Mouse (Mus musculus) kidney, adult 10 weeks (tissue): ENCODE data around the gene 1810013L24Rik. TPM values are rescaled to one million over a fixed set of nuclear protein-coding genes. Genes with fewer than 3 reads are reported as not detected.

Source experiments
- polyA plus RNA-seq: library from polyadenylated mRNA; stranded (reverse); fragments of 350-450 nt; fragmentation: Illumina TruSeq; extraction: RNeasy Lipid Tissue Mini Kit (QIAGEN cat#74804); gene quantifications from one replicate; pipeline ENCODE4 v1.2.3, GENCODE M21; 2014; ENCODE audit warnings: low read depth, low replicate concordance

Gene 1810013L24Rik
- polyA plus RNA-seq: 122 TPM

GRCm38 (mm10) chr16:8829564-8830359 lies at the start of gene 1810013L24Rik:
Gene 1810013L24Rik (plus strand): TSS chr16:8830100.

GRCm38 (mm10) chr16:8791949-8792557 lies 37.8 kb upstream of the 1810013L24Rik start, which contains the start of gene Usp7:
Gene Usp7 (minus strand): TSS chr16:8792308.

Other genes with a start within 250 kb of the 1810013L24Rik start
- gene Pmm2, start 192.4 kb upstream of the 1810013L24Rik start, polyA plus RNA-seq: 124 TPM
- gene Tmem186, start 192.4 kb upstream of the 1810013L24Rik start, polyA plus RNA-seq: 7.0 TPM
- 13.4 TPM for gene Carhsp1, start 157.9 kb upstream of the 1810013L24Rik start, polyA plus RNA-seq
- gene Gm5767, start 149.3 kb upstream of the 1810013L24Rik start, polyA plus RNA-seq: not detected
- gene Usp7, start 37.8 kb upstream of the 1810013L24Rik start, polyA plus RNA-seq: 138 TPM